24 mouse cellular contexts compared by ENCODE assay signal in the genomic region with DNA sequence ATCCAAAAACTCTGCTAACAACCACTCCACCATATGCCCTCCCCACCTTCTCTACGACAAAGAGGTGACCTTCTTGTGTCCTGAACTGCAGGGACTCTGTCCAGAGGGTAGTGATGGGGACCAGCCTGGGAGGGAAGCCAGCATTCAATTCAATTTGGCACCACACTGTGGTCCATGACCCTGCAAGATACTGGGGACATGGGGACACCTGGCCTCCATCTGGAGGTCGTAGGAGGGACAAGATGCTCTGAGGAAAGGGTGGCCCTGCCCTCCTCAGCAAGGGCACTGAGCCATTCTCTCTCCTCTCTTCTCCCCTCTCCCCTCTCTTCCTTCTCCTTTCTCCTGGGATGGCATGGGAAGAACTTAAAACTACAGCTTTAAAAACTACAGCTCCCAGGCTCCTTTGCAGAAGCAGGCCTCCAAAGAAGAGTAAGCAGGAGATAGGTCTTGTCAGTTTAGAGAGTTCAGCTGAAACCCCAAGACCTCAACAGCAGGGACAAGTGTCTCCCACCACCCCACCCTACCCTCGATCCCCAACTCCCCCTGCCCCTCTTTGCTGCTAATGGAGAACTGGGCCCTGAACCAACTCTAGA. TPM values are rescaled to one million over a fixed set of nuclear protein-coding genes. Genes with fewer than 3 reads are reported as not detected.
A peak's percentile ranks its signal among the peaks of the same experiment; 100 is the strongest.
DNase-seq lines count a peak whose midpoint lies in the region; TF ChIP-seq lines count a peak whose summit lies in the region.
"Had no signal": no experiment of that assay in that cellular context is flagged by ENCODE, and none has a peak within 500 bp of the region (broad histone marks: within the 10 kb centered on the region; RNA-seq: fewer than 3 reads in every experiment).

No protein-coding gene starts in this region.

- no peak for DNase-seq in heart, embryonic 10.5 days (ENCODE audit: low spot score)
- DNase-seq in heart, postnatal 25 days (ENCODE audit: low spot score) = no peak
- peak; percentile 38 for DNase-seq in left cerebral cortex, postnatal 4 days
- no peak for DNase-seq in left cerebral cortex, adult 8-10 months (ENCODE audit: low spot score in 2 of 2)
- DNase-seq in cerebellum, adult 9-11 months = peak; percentile 77
- DNase-seq in thymus, adult 2 months = no peak
- DNase-seq: adrenal gland, postnatal 10 days; gastrocnemius, postnatal 10 days; kidney, adult 9 months; kidney, postnatal 25 days; lung, adult 18-20 months; lung, postnatal 14 days; thymus, postnatal 14 days had no signal

- no peaks in the 10 kb centered on the region for H3K36me3 ChIP-seq in heart, embryonic 10.5 days
- no peaks in the 10 kb centered on the region for H3K36me3 ChIP-seq in small intestine, adult 2 months (ENCODE audit: control insufficient read depth, insufficient read depth, low read length)
- no peaks in the 10 kb centered on the region for H3K36me3 ChIP-seq in thymus, adult 2 months (ENCODE audit: control insufficient read depth, insufficient read depth, low read length)
- H3K36me3 ChIP-seq: forebrain, embryonic 12.5 days; hindbrain, embryonic 12.5 days; limb, embryonic 10.5 days; midbrain, embryonic 15.5 days had no signal

- intact Hi-C loops in heart, postnatal 25 days (cut with DNase I) = no loop called here
- intact Hi-C loops in left cerebral cortex, postnatal 4 days (cut with DNase I) = no loop called here

- TF ChIP-seq POLR2A in small intestine, adult 2 months (IDR thresholded peaks at IDR 0.05; ENCODE audit: low read depth, low read length) = no peak
- no peak for TF ChIP-seq POLR2A in thymus, adult 2 months (IDR thresholded peaks at IDR 0.05; ENCODE audit: control insufficient read depth, extremely low read depth, insufficient read depth, low read length, poor library complexity)

- H3K4me3 ChIP-seq in heart, embryonic 10.5 days = no peak overlapping the region
- H3K4me3 ChIP-seq in small intestine, adult 2 months (ENCODE audit: low read depth, low read length) = no peak overlapping the region
- H3K4me3 ChIP-seq in thymus, adult 2 months (ENCODE audit: control insufficient read depth, insufficient read depth, low read length) = no peak overlapping the region
- H3K4me3 ChIP-seq: forebrain, embryonic 12.5 days; hindbrain, embryonic 12.5 days; limb, embryonic 10.5 days; megakaryocyte, embryonic 14.5 days; midbrain, embryonic 15.5 days had no signal

- no peak for TF ChIP-seq CTCF in small intestine, adult 2 months (IDR thresholded peaks at IDR 0.05; ENCODE audit: extremely low read depth, insufficient read length, insufficient replicate concordance, low read depth, low read length)
- no peak for TF ChIP-seq CTCF in thymus, adult 2 months (IDR thresholded peaks at IDR 0.05; ENCODE audit: borderline replicate concordance, control insufficient read depth, extremely low read depth, insufficient read depth, low read length, poor library complexity)

- WGBS in heart, embryonic 10.5 days = 74% methylated on average over 3 of the region's 3 CpGs
- WGBS in small intestine, adult 2 months = 71% methylated on average over 3 of the region's 3 CpGs
- WGBS in thymus, adult 2 months = 97% methylated on average over 3 of the region's 3 CpGs

- H3K27ac ChIP-seq in heart, embryonic 10.5 days = peak overlapping the region; percentile 77; the same call in 1 of the 2 replicates
- peak overlapping the region; percentile 94 for H3K27ac ChIP-seq in small intestine, adult 2 months (ENCODE audit: insufficient read depth, low read depth, low read length)
- H3K27ac ChIP-seq in thymus, adult 2 months (ENCODE audit: control insufficient read depth, insufficient read depth, low read length) = no peak overlapping the region
- H3K27ac ChIP-seq: forebrain, embryonic 12.5 days; hindbrain, embryonic 12.5 days; limb, embryonic 10.5 days; midbrain, embryonic 15.5 days had no signal

- H3K27me3 ChIP-seq in heart, embryonic 10.5 days (ENCODE audit: insufficient read depth, poor library complexity, severe bottlenecking) = peaks cover 11% of the 10 kb centered on the region; the same call in 1 of the 2 replicates
- no peaks in the 10 kb centered on the region for H3K27me3 ChIP-seq in small intestine, adult 2 months (ENCODE audit: control insufficient read depth, insufficient read depth, low read length)
- H3K27me3 ChIP-seq in thymus, adult 2 months (ENCODE audit: control insufficient read depth, insufficient read depth, low read length) = no peaks in the 10 kb centered on the region

- H3K9me3 ChIP-seq in heart, embryonic 10.5 days = no peaks in the 10 kb centered on the region
- H3K9me3 ChIP-seq: forebrain, embryonic 12.5 days; hindbrain, embryonic 12.5 days; limb, embryonic 10.5 days; megakaryocyte, embryonic 14.5 days; midbrain, embryonic 15.5 days had no signal

- peaks cover 47% of the 10 kb centered on the region for H3K4me1 ChIP-seq in heart, embryonic 10.5 days
- peaks cover 25% of the 10 kb centered on the region for H3K4me1 ChIP-seq in small intestine, adult 2 months (ENCODE audit: control insufficient read depth, insufficient read depth, insufficient read length, low read length)
- H3K4me1 ChIP-seq in thymus, adult 2 months (replicated peaks; ENCODE audit: control insufficient read depth, insufficient read depth, low read length) = peaks cover 20% of the 10 kb centered on the region

RNA-seq across cellular contexts. Expression of gene Ccdc63, which starts 5.2 kb away (rescaled TPM):
- 0.20 and 0.39 TPM in 2 replicates for polyA plus RNA-seq in heart, embryonic 10.5 days (2016; fragmentation: Nextera tagmentation; extraction: Ambion mirVana)
- total RNA-seq in heart, postnatal 25 days (2021) = not detected
- total RNA-seq in left cerebral cortex, postnatal 4 days (2021) = 1 to 10 TPM in 1 of 2 experiments, not detected in 1; 1.2 TPM
- total RNA-seq in left cerebral cortex, adult 8-10 months (2022) = 1 to 10 TPM in 1 of 4 experiments, under 1 TPM in 3; 0.53 to 1.4 (median 0.68) TPM
- 0.10 TPM in 1 of 2 replicates, not detected in the other for polyA plus RNA-seq in small intestine, adult 2 months (2012; rRNA removed)
- 0.23 and 0.42 TPM in 2 replicates for polyA plus RNA-seq in thymus, adult 2 months (2012; rRNA removed)
- total RNA-seq: adrenal gland, postnatal 10 days; gastrocnemius, postnatal 10 days; heart, adult 18-20 months; liver, adult 2 months had no signal
- polyA plus RNA-seq: embryonic facial prominence, embryonic 11.5 days; forebrain, embryonic 12.5 days; hindbrain, embryonic 12.5 days; limb, embryonic 10.5 days; liver, adult 2 months; midbrain, embryonic 15.5 days; stomach, embryonic 16.5 days had no signal

RNA-seq across cellular contexts. Expression of gene Ppp1cc, which starts 22.7 kb away (rescaled TPM):
- 243 and 295 TPM in 2 replicates for polyA plus RNA-seq in heart, embryonic 10.5 days (2016; fragmentation: Nextera tagmentation; extraction: Ambion mirVana)
- total RNA-seq in heart, postnatal 25 days (2021) = 100 to 1,000 TPM; 113 to 128 TPM
- total RNA-seq in left cerebral cortex, postnatal 4 days (2021) = 100 to 1,000 TPM; 212 to 227 TPM
- 100 to 1,000 TPM; 197 to 231 (median 211) TPM for total RNA-seq in left cerebral cortex, adult 8-10 months (2022)
- polyA plus RNA-seq in small intestine, adult 2 months (2012; rRNA removed) = 31.4 and 58.9 TPM in 2 replicates
- polyA plus RNA-seq in thymus, adult 2 months (2012; rRNA removed) = 194 and 220 TPM in 2 replicates

RNA-seq across cellular contexts. Expression of gene Myl2, which starts 34.6 kb away (rescaled TPM):
- polyA plus RNA-seq in heart, embryonic 10.5 days (2016; fragmentation: Nextera tagmentation; extraction: Ambion mirVana) = 3,021 and 6,084 TPM in 2 replicates
- total RNA-seq in heart, postnatal 25 days (2021) = over 10,000 TPM; 18,094 to 20,102 TPM
- not detected for total RNA-seq in left cerebral cortex, postnatal 4 days (2021)
- 1 to 10 TPM; 2.4 to 9.2 (median 3.9) TPM for total RNA-seq in left cerebral cortex, adult 8-10 months (2022)
- polyA plus RNA-seq in small intestine, adult 2 months (2012; rRNA removed) = not detected in 2 replicates
- polyA plus RNA-seq in thymus, adult 2 months (2012; rRNA removed) = 0.79 and 169 TPM in 2 replicates
- polyA plus RNA-seq: activated CD4-positive, CD25-positive, alpha-beta regulatory T cell, adult 4 months; liver, adult 2 months had no signal

Comparison
In these comparisons a context has a peak if more than half of its experiments do, and no peak if none do; other contexts are left out.
1. DNase-seq: peak in left cerebral cortex, postnatal 4 days (single experiment) and cerebellum, adult 9-11 months (single experiment); none in heart, embryonic 10.5 days (single experiment), heart, postnatal 25 days (single experiment), left cerebral cortex, adult 8-10 months (0 of 2) and thymus, adult 2 months (single experiment).
2. RNA of gene Myl2, which starts 34.6 kb away (total RNA-seq): 18,094 to 20,102 TPM in heart, postnatal 25 days; 2.4 to 9.2 TPM in left cerebral cortex, adult 8-10 months and not detected in left cerebral cortex, postnatal 4 days; every median in the first group is over 1,000 times any median in the second.